Mouse (Mus musculus) cerebellum, adult (tissue): ENCODE measurements around the gene Sema3d.
A peak's percentile ranks its signal among the peaks of the same experiment; 100 is the strongest.

Experiments used
- ATAC-seq: cut with Nextera tagmentation; 2 replicates; pipeline ENCODE4 v1.9.2; 2017; ENCODE audit warnings: mild to moderate bottlenecking, moderate library complexity, mixed read lengths; ENCODE audit not compliant: insufficient number of reproducible peaks, low FRiP score, low TSS enrichment

Gene Sema3d

DNA sequence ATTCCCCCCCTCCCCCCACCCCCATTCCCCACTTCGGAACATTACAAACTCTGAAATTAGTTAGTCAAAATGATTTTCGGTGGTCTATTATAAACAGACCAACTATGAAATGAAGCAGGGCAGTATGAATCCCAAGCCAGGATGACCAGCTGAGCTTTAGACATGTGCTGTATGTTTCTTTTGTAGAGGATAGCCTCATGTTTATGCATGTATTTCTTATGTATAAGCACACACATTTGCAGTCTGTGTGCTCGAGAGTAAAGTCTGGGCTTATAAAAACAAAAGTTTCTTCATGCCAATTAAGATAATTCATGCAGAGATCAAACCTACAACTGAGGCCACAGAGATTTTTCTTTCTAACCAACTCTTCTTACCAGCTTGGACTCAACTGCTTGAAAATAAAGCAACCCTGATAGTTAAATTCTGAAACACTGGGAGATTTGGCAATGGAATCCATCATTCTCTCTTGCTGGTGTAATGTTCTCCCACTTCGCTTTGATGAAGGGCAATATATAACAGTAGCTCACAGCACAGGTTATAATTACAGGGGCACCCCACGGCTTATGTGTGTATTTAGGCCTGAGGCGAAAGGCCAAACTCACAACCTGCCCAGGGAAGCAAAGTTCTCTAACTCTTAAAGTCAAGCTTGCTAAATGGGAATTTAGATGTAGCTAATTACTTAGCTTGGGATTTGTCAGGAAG lies 115.2 kb downstream of the Sema3d start:
- no peak for ATAC-seq

DNA sequence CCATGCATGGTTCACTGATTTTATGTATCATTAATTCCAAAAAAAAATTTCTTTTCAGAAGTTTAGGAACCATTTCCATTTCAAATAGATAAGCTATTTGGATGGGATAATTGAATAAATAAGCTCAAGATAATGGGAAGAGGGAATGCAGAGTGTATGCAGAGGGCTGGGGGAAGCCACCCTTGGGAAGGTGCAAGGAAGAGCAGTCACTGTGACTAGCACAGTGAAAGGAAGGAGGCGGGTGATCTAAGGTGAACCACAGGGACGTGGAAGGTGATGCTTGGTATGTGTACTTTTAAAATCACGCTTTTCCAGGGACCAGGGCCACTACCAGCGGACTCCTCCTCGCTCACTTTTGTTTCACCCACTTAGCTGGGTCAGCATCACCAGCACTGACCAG lies 115.9 kb downstream of the Sema3d start:
- ATAC-seq: no peak

DNA sequence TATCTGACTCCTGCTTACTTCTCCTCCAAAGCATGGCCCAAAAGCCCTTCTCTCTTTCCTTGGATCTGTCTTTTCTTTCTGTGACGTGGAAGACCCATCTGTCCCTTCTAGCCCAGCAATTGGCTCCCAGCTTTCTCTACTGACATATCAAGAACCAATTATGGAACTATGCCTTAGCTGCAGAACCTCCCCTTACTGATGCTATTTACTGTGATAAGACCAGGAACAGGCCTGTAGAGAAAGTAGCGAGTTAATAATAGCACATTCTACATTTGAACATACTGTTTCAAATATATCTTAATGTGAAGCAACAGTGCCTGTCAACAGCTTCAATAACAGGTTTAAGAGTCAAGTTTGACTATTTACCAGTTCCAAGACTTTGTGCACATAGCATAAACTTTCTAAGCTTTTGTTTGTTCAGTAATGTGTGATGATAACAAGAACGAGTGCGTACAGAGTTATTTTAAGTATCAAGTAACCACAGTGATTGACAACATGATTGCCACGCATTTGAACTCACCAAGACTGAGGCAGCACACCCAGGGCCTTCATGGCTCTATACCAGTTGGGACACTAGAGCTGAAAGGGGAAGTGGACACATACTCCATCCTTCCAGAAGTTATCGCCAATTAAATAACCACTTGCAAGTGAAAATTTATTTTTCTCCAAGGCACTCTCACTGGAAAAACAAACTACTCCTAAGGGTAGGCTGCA lies 116.8 kb downstream of the Sema3d start:
- no peak for ATAC-seq

DNA sequence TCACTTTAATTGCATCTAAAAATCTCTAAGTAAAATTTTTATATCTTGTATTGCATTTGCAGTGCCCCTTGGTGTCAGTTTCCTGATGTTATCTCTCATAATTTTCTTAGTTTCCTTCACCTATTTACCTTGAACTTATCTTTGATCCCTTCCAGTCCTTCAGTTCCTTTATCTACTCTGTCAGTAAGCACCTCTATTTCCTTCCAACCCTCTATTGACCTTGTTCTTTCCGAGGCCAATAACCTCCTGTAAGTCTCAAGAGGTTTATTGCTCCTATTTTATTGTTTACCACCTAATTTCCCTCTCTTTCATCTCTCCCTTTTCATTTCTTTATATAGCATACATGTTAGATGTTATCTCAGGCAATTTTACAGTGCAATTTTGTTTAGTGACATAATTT lies 129.3 kb downstream of the Sema3d start:
- no peak for ATAC-seq

DNA sequence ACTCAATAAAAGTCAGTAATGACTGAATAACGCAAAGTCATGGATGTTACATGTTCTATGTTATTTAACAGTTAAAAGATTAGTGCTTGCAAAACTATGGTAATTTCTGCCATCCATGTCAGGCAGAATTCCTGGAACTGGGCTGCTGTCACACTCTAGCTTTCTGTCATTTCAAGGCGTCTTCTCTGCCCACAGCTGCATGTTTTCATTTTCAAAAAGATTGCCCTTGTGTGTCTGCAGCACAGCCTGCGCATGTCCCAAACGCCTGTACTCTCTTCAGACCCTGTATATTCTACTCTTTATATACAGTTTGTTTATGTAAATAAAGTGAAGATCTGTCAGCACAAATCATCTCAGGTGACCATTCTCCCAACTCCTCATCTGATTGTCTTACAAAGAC lies 132.1 kb downstream of the Sema3d start:
- no peak for ATAC-seq

DNA sequence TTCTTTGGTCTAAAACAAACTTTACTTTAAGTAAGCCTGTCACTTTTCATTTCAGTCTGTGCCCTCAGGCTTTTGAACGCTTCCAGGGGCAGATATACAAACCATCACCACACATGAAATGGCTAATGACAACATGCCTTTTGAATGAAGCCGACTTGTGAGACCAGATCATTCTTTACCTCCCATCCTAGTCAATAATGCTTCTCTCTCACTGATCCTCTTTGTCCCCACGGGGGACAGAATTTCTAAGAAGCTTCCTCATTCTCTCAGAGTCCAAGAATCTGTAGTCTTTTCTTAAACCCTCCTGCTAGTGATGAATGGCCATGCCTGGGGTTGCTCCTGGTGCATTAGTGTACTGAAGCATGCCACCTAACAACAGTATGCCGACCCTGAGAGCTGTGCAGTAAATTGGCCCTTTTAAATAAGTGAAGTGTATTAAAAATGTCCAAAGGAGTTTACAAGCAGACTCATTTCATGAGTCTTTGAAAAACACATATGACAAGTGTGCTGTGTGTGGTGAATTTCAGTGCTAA lies 142.1 kb downstream of the Sema3d start:
- ATAC-seq: no peak

DNA sequence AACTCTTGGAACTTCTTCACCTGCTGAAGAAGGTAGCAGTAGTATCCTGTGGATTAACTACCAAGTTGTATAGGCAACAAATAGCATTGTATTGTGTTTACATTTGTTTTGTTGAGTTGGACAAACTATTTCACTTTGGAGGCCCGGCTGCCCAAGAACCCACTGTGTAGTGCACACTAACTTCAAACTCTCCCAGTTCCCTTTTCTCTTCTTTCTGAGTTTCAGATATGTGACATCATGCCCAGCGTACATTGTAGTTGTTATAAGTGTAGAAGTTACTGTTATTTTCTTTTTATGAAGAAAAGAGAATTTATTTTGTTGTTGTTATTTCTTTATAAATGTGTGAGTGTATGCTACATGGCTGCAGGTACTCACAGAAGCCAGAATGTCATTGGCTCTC lies 145.4 kb downstream of the Sema3d start:
- ATAC-seq: no peak

DNA sequence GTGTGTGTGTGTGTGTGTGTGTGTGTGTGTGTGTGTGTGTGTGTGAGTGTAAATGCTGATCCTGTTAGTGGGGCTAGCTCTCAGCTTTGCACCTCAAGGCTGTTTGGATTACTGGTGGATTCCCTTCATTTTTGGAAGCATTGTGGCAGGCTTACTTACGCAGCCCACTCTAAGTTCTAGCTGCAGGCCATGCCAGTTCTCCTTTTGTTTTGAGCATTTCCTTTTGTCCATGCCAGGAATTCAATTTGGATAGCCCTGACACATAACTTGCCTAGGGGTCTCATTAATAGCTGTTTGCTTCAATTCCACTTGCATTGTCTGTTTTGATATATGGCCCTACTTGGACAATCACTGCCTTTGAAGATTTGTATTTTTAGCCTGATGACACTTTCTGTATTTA lies 146.6 kb downstream of the Sema3d start:
- no peak for ATAC-seq

DNA sequence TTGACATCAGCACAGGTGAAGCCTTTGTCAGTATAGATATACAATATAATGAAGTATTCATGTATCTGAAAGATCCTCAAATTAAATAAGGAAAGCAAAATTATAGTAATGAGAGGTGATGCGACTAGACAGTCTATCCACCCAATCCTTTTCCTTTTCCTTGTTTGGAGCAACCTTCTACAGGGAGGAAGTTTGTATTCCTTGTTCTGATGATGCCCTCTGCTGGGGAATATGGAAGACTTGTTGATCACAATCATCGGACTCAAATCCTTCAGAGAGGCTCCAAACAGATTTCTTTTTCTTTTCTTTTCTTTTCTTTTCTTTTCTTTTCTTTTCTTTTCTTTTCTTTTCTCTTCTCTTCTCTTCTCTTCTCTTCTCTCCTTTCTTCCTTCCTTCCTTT lies 158.1 kb downstream of the Sema3d start:
- no peak for ATAC-seq

DNA sequence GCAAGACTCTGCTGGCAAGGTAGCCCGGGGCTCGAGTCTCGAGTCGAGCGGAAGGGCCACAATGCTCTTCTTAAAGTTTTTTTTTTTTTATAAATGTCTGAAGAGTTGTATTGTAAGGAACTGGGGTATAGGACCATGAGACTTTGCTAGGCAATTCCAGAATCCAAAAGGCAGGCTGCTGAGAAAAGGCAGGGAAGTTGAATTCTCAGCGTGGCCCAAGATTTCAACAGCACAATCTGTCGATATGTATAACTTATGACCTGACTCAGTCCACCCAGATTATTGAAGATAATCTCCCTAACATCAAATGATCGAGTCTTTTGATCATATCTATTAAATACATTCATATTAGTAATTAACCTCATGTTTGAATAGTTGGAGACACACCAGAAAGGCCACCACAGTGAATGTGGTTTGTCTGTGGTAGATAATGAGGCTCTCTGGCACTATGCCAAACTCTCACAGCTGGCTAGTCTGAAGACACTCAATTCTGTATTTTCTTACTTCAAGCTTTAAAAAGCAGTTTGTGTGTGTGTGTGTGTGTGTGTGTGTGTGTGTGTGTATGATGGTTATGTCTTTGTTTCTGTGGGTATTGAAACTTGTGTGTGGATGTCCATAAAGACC lies 166.0 kb downstream of the Sema3d start:
- ATAC-seq: no peak

DNA sequence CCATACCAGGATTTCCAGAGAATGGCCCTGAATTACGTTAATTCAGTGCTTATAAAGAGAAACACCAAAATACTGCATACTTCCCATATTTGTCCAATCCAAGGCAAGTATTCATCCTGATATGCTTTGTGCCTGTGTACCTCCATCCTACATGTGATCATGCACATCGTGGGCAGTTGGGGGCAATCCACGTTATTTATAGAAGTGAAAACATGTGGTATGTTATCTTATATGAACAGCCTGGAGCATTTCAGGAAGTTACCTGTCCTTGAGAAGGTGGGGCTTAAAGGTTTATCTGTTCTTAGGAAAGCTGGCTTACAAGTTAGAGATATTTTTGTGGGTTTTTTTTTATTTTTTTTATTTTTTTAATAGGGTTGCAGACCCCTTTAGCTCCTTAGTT lies 172.2 kb downstream of the Sema3d start:
- ATAC-seq: no peak

DNA sequence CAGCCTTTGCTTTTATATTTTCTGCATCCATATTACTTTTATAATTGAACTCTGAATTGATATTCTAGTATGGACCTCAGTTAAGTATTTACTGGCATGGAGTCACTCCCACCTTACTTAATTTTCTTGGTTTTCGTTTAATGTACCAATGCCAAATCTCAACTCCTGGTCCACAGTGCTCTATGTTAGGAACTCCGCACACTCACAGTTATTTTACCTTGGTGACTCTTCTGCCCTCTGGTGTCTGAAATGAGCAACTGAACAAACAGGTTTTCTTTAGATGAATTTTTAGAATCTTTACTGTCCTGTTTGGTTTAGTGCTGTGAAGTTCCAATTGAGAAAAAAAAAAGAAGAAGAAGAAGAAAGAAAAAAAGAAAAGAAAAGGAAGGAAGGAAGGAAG lies 174.7 kb downstream of the Sema3d start:
- ATAC-seq: no peak

DNA sequence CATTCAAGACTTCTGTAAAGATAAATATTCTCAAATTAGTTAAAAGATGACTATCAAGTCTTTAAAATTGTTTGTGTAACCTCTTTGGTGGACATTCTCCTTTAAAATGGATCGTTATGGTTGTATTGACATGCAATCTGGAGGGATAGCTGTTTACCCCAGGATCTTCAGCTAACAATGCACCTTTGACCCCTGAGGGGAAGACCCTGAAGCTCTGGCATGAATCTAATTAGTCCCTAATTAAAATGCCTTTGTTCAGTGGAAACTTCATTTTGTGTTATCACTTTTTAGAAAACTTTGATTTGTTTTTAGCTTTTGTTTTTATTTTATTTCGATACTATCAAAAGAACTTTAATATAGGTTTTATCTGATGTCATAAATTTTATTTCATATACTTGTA lies 178.6 kb downstream of the Sema3d start:
- ATAC-seq: no peak

DNA sequence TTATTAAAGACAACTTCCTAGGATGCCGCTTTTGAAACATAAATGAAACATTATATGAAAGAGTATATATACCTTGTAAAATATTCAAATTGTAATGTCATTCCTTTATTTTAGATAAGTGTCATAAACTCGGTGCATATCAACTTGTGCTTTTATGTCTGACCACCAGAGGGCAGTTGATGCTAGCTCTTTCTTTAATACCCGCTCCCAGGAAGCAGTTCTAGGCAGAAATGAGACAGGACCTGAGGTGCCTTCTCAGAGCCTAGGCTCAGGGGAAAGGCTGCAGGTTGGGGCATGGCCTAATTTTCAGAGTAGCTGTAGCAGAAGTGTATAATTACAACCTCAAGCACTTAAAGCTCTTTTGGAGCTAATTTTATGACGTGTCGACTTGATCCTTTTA lies 179.0 kb downstream of the Sema3d start:
- ATAC-seq: peak; percentile 92

DNA sequence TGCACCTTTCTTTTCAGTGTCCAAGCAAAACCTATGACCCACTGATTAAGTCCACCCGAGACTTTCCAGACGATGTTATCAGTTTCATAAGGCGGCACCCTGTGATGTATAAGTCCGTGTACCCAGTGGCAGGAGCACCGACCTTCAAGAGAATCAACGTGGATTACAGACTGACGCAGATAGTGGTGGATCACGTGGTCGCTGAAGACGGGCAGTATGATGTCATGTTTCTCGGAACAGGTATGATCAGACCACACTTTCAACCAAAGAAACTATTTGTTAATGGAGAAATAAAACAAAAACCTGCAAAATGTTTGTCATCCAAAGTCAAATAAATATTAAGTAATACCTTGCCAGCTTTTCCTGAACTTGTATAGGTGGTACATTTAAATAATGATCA lies 179.9 kb downstream of the Sema3d start:
- no peak for ATAC-seq

DNA sequence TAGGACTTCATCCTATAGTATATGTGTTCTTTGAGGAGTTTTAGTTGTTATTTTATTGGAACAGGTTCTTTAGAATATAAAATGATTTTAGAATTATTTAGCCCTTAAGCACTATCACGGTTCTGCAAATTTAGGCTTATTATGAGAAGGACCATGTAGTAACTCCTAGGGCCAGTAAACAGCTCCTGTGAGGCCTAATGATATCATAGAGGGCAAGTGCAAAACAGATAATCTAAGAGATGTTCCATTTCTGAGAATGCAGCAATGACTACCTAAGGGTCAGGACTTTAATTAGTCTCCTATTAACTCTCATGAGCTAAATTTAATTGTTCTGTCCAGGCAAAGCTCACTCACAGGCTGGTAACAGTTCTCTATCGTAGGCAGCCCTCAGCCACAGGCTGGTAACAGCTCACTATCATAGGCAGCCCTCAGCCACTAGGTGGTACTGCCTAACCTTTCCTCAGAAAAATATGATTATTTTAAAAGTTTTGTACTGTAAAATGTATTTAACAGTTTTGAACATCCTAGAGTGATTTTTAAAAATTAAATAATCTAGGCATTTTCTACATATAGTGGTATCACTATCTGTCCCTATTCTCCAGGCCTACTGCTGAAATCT lies 181.5 kb downstream of the Sema3d start:
- ATAC-seq: no peak

DNA sequence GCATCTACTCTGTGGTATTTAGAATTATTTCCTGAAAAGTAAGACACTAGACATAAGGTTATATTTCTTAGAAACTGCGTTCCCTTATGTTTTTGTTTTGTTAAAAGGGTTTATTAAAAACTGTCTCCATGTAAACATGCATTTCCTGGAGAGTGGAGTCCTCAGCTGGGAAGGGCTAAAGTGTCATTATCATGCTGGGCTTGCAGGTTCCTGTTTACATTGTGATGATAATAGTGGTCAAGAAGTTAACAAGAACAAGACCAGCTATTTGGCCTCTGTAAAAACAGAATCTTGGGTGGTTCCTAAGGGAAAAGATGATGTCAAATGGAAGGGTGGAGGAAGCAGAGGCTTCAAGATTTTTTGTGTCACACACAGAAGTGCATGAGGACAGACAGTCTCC lies 183.4 kb downstream of the Sema3d start:
- no peak for ATAC-seq

DNA sequence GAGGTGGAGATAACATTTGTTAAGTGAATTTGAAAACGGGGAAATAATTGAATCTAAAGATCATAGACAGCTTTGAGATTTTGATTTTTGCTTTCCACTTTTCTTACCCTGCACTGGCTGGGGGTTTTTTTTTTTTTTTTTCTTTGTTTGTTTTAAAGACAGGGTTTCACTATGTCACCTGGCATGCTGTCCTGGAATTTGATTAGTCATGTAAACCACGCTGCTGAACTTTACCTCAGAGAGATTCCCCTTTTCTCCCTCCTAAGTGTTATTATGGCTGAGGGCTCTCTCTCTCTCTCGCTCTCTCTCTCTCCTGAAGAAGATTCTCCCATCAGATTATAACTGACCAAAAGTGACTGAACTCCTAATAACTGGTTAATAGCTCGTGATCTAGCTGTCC lies 191.4 kb downstream of the Sema3d start:
- ATAC-seq: no peak

DNA sequence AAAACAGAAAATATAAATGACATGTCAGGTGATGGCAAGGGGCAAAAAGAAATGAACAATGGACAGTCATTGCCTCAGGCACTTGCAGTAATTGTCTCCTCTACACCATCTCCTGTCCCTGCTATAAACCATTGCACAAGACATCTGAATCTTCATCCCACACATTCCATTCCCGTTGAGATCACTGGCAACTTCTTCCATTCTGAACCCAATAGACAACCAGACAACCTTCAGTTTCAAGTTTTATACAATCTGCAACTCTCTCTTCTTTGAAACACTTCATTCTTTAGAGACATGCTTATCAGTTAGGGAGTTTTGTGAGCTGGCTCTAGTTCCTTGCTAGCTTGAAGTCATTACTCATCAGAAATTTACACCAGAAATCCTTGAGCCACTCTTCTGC lies 192.1 kb downstream of the Sema3d start:
- ATAC-seq: no peak

DNA sequence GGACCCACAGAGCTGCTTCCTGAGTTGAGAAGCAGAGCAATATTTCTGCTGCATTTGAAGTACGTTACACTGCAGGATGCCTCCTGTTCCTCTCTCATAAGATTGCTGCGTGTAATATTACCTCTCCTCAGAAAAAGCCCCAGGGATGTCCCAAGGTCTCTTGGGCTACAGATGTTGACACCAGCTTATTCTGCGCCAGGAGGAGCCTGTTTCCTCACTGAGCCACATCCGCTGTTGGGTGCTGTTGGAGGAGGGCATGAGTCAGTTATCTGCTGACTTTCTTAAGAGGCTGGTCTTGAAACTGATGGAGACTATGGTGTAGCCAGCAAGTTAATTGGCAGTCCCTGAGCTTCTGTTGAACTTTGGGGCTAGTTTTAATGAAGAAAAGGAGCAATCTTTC lies 196.6 kb downstream of the Sema3d start:
- ATAC-seq: no peak

DNA sequence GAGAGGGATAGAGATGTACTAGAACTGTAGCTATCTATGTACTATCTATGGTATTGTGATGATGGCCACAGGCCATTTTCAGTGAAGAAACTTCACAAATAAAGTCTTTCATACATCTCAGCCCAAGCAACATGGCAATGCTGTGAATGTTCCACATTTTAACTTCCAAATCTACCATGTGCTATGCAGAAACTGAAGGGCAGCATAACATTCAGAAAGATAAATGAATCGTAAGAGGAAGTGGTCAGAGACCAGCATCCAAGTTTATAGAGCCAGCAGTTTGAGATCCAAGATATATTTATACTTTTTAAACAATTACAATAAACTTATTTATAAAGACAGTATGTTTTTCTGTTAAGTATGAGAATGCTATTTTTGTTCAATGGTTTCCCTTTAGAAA lies 199.4 kb downstream of the Sema3d start:
- no peak for ATAC-seq
